29 mouse cellular contexts compared by ENCODE assay signal in the genomic region with DNA sequence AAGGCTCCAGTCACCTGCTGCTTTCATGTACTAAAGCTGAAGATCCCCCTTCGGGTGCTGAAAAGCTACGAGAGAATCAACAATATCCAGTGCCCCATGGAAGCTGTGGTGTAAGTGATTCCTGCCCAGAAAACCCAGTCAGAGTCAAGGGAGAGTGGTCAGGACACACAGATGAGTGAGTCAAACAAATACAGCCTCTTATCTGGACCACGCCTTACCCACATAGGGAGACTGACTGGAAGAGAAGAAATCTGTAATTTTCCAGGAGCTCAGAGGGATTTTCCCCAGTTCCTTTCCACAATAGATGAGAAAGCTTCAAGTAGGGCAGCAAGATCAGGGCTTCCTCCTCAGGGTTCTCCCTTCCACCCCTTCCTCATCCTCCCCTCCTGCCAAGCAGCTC. TPM values are rescaled to one million over a fixed set of nuclear protein-coding genes. Genes with fewer than 3 reads are reported as not detected.
DNase-seq lines count a peak whose midpoint lies in the region; ATAC-seq lines count a peak whose summit lies in the region.
"Had no signal": no experiment of that assay in that cellular context is flagged by ENCODE, and none has a peak within 500 bp of the region (broad histone marks: within the 10 kb centered on the region; RNA-seq: fewer than 3 reads in every experiment).

No protein-coding gene starts in this region.

- no peaks in the 10 kb centered on the region for H3K9me3 ChIP-seq in hindbrain, embryonic 11.5 days (ENCODE audit: control insufficient read depth, low read length)
- H3K9me3 ChIP-seq: embryonic facial prominence, embryonic 13.5 days; embryonic facial prominence, embryonic 15.5 days; forebrain, embryonic 10.5 days; forebrain, embryonic 12.5 days had no signal

- no peak overlapping the region for H3K9ac ChIP-seq in hindbrain, embryonic 11.5 days (ENCODE audit: low read depth, low read length)
- H3K9ac ChIP-seq: embryonic facial prominence, embryonic 13.5 days; embryonic facial prominence, embryonic 15.5 days; forebrain, embryonic 12.5 days had no signal

- H3K4me3 ChIP-seq in hindbrain, embryonic 11.5 days (ENCODE audit: low read depth, low read length): no peak overlapping the region
- H3K4me3 ChIP-seq: embryonic facial prominence, embryonic 13.5 days; embryonic facial prominence, embryonic 15.5 days; erythroblast, embryonic 14.5 days; forebrain, embryonic 10.5 days; forebrain, embryonic 12.5 days had no signal

- no peak for ATAC-seq in megakaryocyte progenitor cell, adult 5-6 weeks (replicated peaks; ENCODE audit: poor library complexity)
- ATAC-seq in hindbrain, embryonic 11.5 days (ENCODE audit: low FRiP score): no peak
- ATAC-seq: CD4-positive, CD25-positive, alpha-beta regulatory T cell, adult 4 months; forebrain, embryonic 14.5 days; forebrain, embryonic 16.5 days had no signal

- intact Hi-C loops in heart, postnatal 10 days (cut with DNase I): no loop called here

- H3K27me3 ChIP-seq in hindbrain, embryonic 11.5 days (ENCODE audit: control insufficient read depth, insufficient read depth, low read length): no peaks in the 10 kb centered on the region
- H3K27me3 ChIP-seq: embryonic facial prominence, embryonic 15.5 days; forebrain, embryonic 12.5 days had no signal

- no peaks in the 10 kb centered on the region for H3K36me3 ChIP-seq in hindbrain, embryonic 11.5 days (ENCODE audit: control insufficient read depth, insufficient read depth, low read length)
- H3K36me3 ChIP-seq: embryonic facial prominence, embryonic 13.5 days; embryonic facial prominence, embryonic 15.5 days; forebrain, embryonic 10.5 days; forebrain, embryonic 12.5 days; G1E had no signal

- H3K27ac ChIP-seq in hindbrain, embryonic 11.5 days (ENCODE audit: low read depth, low read length): no peak overlapping the region
- H3K27ac ChIP-seq: embryonic facial prominence, embryonic 13.5 days; embryonic facial prominence, embryonic 15.5 days; forebrain, embryonic 10.5 days; forebrain, embryonic 12.5 days had no signal

- 87% methylated on average over 3 of the region's 3 CpGs for WGBS in hindbrain, embryonic 11.5 days

- no peak overlapping the region for H3K4me2 ChIP-seq in hindbrain, embryonic 11.5 days (replicated peaks; ENCODE audit: low read depth, low read length)
- H3K4me2 ChIP-seq: embryonic facial prominence, embryonic 13.5 days; embryonic facial prominence, embryonic 15.5 days; forebrain, embryonic 12.5 days had no signal

- peak; percentile 55 for DNase-seq in heart, adult 11 months
- no peak for DNase-seq in heart, postnatal 10 days
- DNase-seq in NIH3T3 (ENCODE audit: low read depth): peak; percentile 50
- no peak for DNase-seq in hindbrain, embryonic 11.5 days (ENCODE audit: low spot score)
- DNase-seq: adrenal gland, adult 2 months; adrenal gland, postnatal 10 days; adrenal gland, postnatal 25 days; cerebellum, adult 11 months; cerebellum, adult 18-20 months; cerebellum, adult 8-10 months; cerebellum, adult 9-11 months; cerebellum, postnatal 14 days; cerebellum, postnatal 36 days; embryo, embryonic 11 days had no signal

- H3K4me1 ChIP-seq in hindbrain, embryonic 11.5 days (replicated peaks; ENCODE audit: control insufficient read depth, insufficient read depth, low read length): no peaks in the 10 kb centered on the region
- H3K4me1 ChIP-seq: embryonic facial prominence, embryonic 13.5 days; embryonic facial prominence, embryonic 15.5 days; forebrain, embryonic 10.5 days; forebrain, embryonic 12.5 days had no signal

RNA-seq across cellular contexts. Expression of a gene that starts 1.1 kb away (rescaled TPM):
- total RNA-seq in heart, postnatal 10 days (2021): not detected
- total RNA-seq in megakaryocyte progenitor cell, adult 5-6 weeks (2015): not detected in 2 replicates
- not detected in 2 replicates for total RNA-seq in megakaryocyte progenitor cell, adult 5-6 weeks (2017)
- polyA plus RNA-seq in hindbrain, embryonic 11.5 days (2014; fragmentation: Nextera tagmentation; extraction: Ambion mirVana): not detected in 2 replicates
- total RNA-seq: adrenal gland, postnatal 10 days; adrenal gland, postnatal 25 days; adrenal gland, postnatal 4 days; CH12.LX; common myeloid progenitor, adult 5-6 weeks; G1E had no signal
- polyA plus RNA-seq: brain, embryonic 14.5 days; CD4-positive, CD25-positive, alpha-beta regulatory T cell, adult 4 months; embryonic facial prominence, embryonic 11.5 days; embryonic facial prominence, embryonic 13.5 days; embryonic facial prominence, embryonic 15.5 days; erythroblast, embryonic 14.5 days; forebrain, embryonic 10.5 days; forebrain, embryonic 12.5 days; forebrain, embryonic 14.5 days; forebrain, embryonic 16.5 days; G1E had no signal

RNA-seq across cellular contexts. Expression of a gene that starts 14.4 kb away (rescaled TPM):
- total RNA-seq in heart, postnatal 10 days (2021): 1 to 10 TPM in 1 of 2 experiments, not detected in 1; 1.1 TPM
- not detected in 2 replicates for total RNA-seq in megakaryocyte progenitor cell, adult 5-6 weeks (2015)
- not detected in 2 replicates for total RNA-seq in megakaryocyte progenitor cell, adult 5-6 weeks (2017)
- polyA plus RNA-seq in hindbrain, embryonic 11.5 days (2014; fragmentation: Nextera tagmentation; extraction: Ambion mirVana): 1.1 and 1.2 TPM in 2 replicates
- total RNA-seq: adrenal gland, adult 2 months; adrenal gland, postnatal 25 days; CH12.LX; common myeloid progenitor, adult 5-6 weeks; G1E had no signal
- polyA plus RNA-seq: CD4-positive, CD25-positive, alpha-beta regulatory T cell, adult 4 months; erythroblast, embryonic 14.5 days; forebrain, embryonic 16.5 days; G1E had no signal

RNA-seq across cellular contexts. Expression of a gene that starts 58.4 kb away (rescaled TPM):
- total RNA-seq in heart, postnatal 10 days (2021): 1 to 10 TPM in 1 of 2 experiments, under 1 TPM in 1; 0.57 to 1.1 TPM
- total RNA-seq in megakaryocyte progenitor cell, adult 5-6 weeks (2015): not detected in 2 replicates
- not detected in 2 replicates for total RNA-seq in megakaryocyte progenitor cell, adult 5-6 weeks (2017)
- not detected in 2 replicates for polyA plus RNA-seq in hindbrain, embryonic 11.5 days (2014; fragmentation: Nextera tagmentation; extraction: Ambion mirVana)
- total RNA-seq: CH12.LX; common myeloid progenitor, adult 5-6 weeks; G1E had no signal
- polyA plus RNA-seq: CD4-positive, CD25-positive, alpha-beta regulatory T cell, adult 4 months; embryonic facial prominence, embryonic 11.5 days; erythroblast, embryonic 14.5 days; forebrain, embryonic 10.5 days; forebrain, embryonic 12.5 days; forebrain, embryonic 14.5 days; forebrain, embryonic 16.5 days; G1E had no signal

Comparison
In these comparisons a context has a peak if more than half of its experiments do, and no peak if none do; other contexts are left out.
1. DNase-seq: peak in heart, adult 11 months (single experiment) and NIH3T3 (single experiment); none in heart, postnatal 10 days (0 of 2) and hindbrain, embryonic 11.5 days (single experiment).